Comparison of ENCODE assay signal across 8 mouse cellular contexts in genomic region chr15:98532281-98532680, GRCm38 (mm10). TPM values are rescaled to one million over a fixed set of nuclear protein-coding genes. Genes with fewer than 3 reads are reported as not detected.
A peak's percentile ranks its signal among the peaks of the same experiment; 100 is the strongest.
DNase-seq lines count a peak whose midpoint lies in the region; ATAC-seq lines count a peak whose summit lies in the region.
"Had no signal": no experiment of that assay in that cellular context is flagged by ENCODE, and none has a peak within 500 bp of the region (broad histone marks: within the 10 kb centered on the region; RNA-seq: fewer than 3 reads in every experiment).

No protein-coding gene starts in this region.

- no peaks in the 10 kb centered on the region for H3K27me3 ChIP-seq in neural tube, embryonic 11.5 days (ENCODE audit: control insufficient read depth, insufficient read depth, low read length)
- H3K27me3 ChIP-seq in intestine, embryonic 14.5 days (replicated peaks; ENCODE audit: control insufficient read depth, insufficient read depth, low read length) = no peaks in the 10 kb centered on the region
- no peaks in the 10 kb centered on the region for H3K27me3 ChIP-seq in neural tube, embryonic 12.5 days (replicated peaks)

- no peak overlapping the region for H3K27ac ChIP-seq in neural tube, embryonic 11.5 days (ENCODE audit: low read depth, low read length)
- H3K27ac ChIP-seq in intestine, embryonic 14.5 days (ENCODE audit: low read depth) = no peak overlapping the region
- no peak overlapping the region for H3K27ac ChIP-seq in neural tube, embryonic 12.5 days

- H3K4me2 ChIP-seq in neural tube, embryonic 11.5 days (ENCODE audit: low read depth) = peak overlapping the region; percentile 62
- H3K4me2 ChIP-seq in intestine, embryonic 14.5 days (ENCODE audit: low read length) = peak overlapping the region; percentile 93
- H3K4me2 ChIP-seq in neural tube, embryonic 12.5 days (replicated peaks) = peak overlapping the region; percentile 90

- ATAC-seq in neural tube, embryonic 11.5 days (ENCODE audit: insufficient read depth, low FRiP score, low TSS enrichment) = no peak
- ATAC-seq in intestine, embryonic 14.5 days (replicated peaks; ENCODE audit: low FRiP score, low TSS enrichment, low read depth) = no peak
- no peak for ATAC-seq in neural tube, embryonic 12.5 days (ENCODE audit: low FRiP score, low read depth)

- DNase-seq in neural tube, embryonic 11.5 days (ENCODE audit: low spot score) = no peak
- no peak for DNase-seq in neural tube, embryonic 10.5 days (ENCODE audit: extremely low spot score, low spot score)
- peak; percentile 27 for DNase-seq in c-Kit-positive CD71-positive TER-119-positive erythroid progenitor cells, embryonic 14.5 days (ENCODE audit: low spot score)
- no peak for DNase-seq in intestine, embryonic 14.5 days (ENCODE audit: low spot score)
- no peak for DNase-seq in left cerebral cortex, adult 11 months (ENCODE audit: low spot score)
- no peak for DNase-seq in cerebellum, adult 9-10 months

- H3K9ac ChIP-seq in neural tube, embryonic 11.5 days (ENCODE audit: low read length) = no peak overlapping the region; the same call in 1 of the 2 replicates
- peak overlapping the region; percentile 85 for H3K9ac ChIP-seq in intestine, embryonic 14.5 days (ENCODE audit: low read length)
- H3K9ac ChIP-seq in neural tube, embryonic 12.5 days = peak overlapping the region; percentile 94

- no peaks in the 10 kb centered on the region for H3K9me3 ChIP-seq in neural tube, embryonic 11.5 days (ENCODE audit: control insufficient read depth, low read length)
- no peaks in the 10 kb centered on the region for H3K9me3 ChIP-seq in intestine, embryonic 14.5 days (ENCODE audit: control insufficient read depth, low read length)
- no peaks in the 10 kb centered on the region for H3K9me3 ChIP-seq in neural tube, embryonic 12.5 days

- no peaks in the 10 kb centered on the region for H3K4me1 ChIP-seq in neural tube, embryonic 11.5 days (ENCODE audit: control insufficient read depth, insufficient read depth, low read length)
- peaks cover 7% of the 10 kb centered on the region for H3K4me1 ChIP-seq in intestine, embryonic 14.5 days (replicated peaks; ENCODE audit: control insufficient read depth, insufficient read depth, low read length)
- H3K4me1 ChIP-seq in neural tube, embryonic 12.5 days = peaks cover 17% of the 10 kb centered on the region

- peak overlapping the region; percentile 79 for H3K4me3 ChIP-seq in neural tube, embryonic 11.5 days (ENCODE audit: low read depth, low read length)
- peak overlapping the region; percentile 59 for H3K4me3 ChIP-seq in intestine, embryonic 14.5 days (ENCODE audit: low read depth, low read length)
- peak overlapping the region; percentile 77 for H3K4me3 ChIP-seq in neural tube, embryonic 12.5 days

- peaks cover 15% of the 10 kb centered on the region for H3K36me3 ChIP-seq in neural tube, embryonic 11.5 days (ENCODE audit: control insufficient read depth, insufficient read depth, low read length)
- H3K36me3 ChIP-seq in intestine, embryonic 14.5 days (ENCODE audit: control insufficient read depth, insufficient read depth, low read length) = peaks cover 47% of the 10 kb centered on the region
- peaks cover 38% of the 10 kb centered on the region for H3K36me3 ChIP-seq in neural tube, embryonic 12.5 days

- whole genome bisulfite sequencing in neural tube, embryonic 11.5 days = 47% methylated on average over 5 of the region's 5 CpGs
- 22% methylated on average over 5 of the region's 5 CpGs for WGBS in intestine, embryonic 14.5 days
- WGBS in neural tube, embryonic 12.5 days = 49% methylated on average over 5 of the region's 5 CpGs

RNA-seq across cellular contexts. Expression of gene Kansl2, which starts 1.8 kb away (rescaled TPM):
- 142 and 143 TPM in 2 replicates for polyA plus RNA-seq in neural tube, embryonic 11.5 days (2014; fragmentation: Nextera tagmentation; extraction: Ambion mirVana)
- 97.3 and 99.7 TPM in 2 replicates for polyA plus RNA-seq in intestine, embryonic 14.5 days (2014; fragmentation: Nextera tagmentation; extraction: Ambion mirVana)
- 169 and 183 TPM in 2 replicates for polyA plus RNA-seq in neural tube, embryonic 12.5 days (2016; fragmentation: Nextera tagmentation; extraction: Ambion mirVana)

RNA-seq across cellular contexts. Expression of gene Ccnt1, which starts 38.4 kb away (rescaled TPM):
- 62.2 and 65.6 TPM in 2 replicates for polyA plus RNA-seq in neural tube, embryonic 11.5 days (2014; fragmentation: Nextera tagmentation; extraction: Ambion mirVana)
- polyA plus RNA-seq in intestine, embryonic 14.5 days (2014; fragmentation: Nextera tagmentation; extraction: Ambion mirVana) = 48.7 and 52.6 TPM in 2 replicates
- polyA plus RNA-seq in neural tube, embryonic 12.5 days (2016; fragmentation: Nextera tagmentation; extraction: Ambion mirVana) = 65.7 and 65.8 TPM in 2 replicates

RNA-seq across cellular contexts. Expression of gene 4930415O20Rik, which starts 38.5 kb away (rescaled TPM):
- polyA plus RNA-seq in neural tube, embryonic 11.5 days (2014; fragmentation: Nextera tagmentation; extraction: Ambion mirVana) = not detected in 2 replicates
- polyA plus RNA-seq in intestine, embryonic 14.5 days (2014; fragmentation: Nextera tagmentation; extraction: Ambion mirVana) = 0.35 and 0.59 TPM in 2 replicates
- not detected in 2 replicates for polyA plus RNA-seq in neural tube, embryonic 12.5 days (2016; fragmentation: Nextera tagmentation; extraction: Ambion mirVana)

RNA-seq across cellular contexts. Expression of gene Olfr279, which starts 40.1 kb away (rescaled TPM):
- polyA plus RNA-seq in neural tube, embryonic 11.5 days (2014; fragmentation: Nextera tagmentation; extraction: Ambion mirVana) = not detected in 2 replicates
- polyA plus RNA-seq in intestine, embryonic 14.5 days (2014; fragmentation: Nextera tagmentation; extraction: Ambion mirVana) = not detected in 2 replicates
- not detected in 2 replicates for polyA plus RNA-seq in neural tube, embryonic 12.5 days (2016; fragmentation: Nextera tagmentation; extraction: Ambion mirVana)
- polyA plus RNA-seq: large intestine, adult 2 months had no signal

RNA-seq across cellular contexts. Expression of gene Lalba, which starts 49.8 kb away (rescaled TPM):
- polyA plus RNA-seq in neural tube, embryonic 11.5 days (2014; fragmentation: Nextera tagmentation; extraction: Ambion mirVana) = 0.45 TPM in 1 of 2 replicates, not detected in the other
- polyA plus RNA-seq in intestine, embryonic 14.5 days (2014; fragmentation: Nextera tagmentation; extraction: Ambion mirVana) = 0.57 TPM in 1 of 2 replicates, not detected in the other
- not detected in 2 replicates for polyA plus RNA-seq in neural tube, embryonic 12.5 days (2016; fragmentation: Nextera tagmentation; extraction: Ambion mirVana)
- polyA plus RNA-seq: large intestine, adult 2 months had no signal
